Mouse (Mus musculus): ENCODE data around the gene Nat8f4. TPM values are rescaled to one million over a fixed set of nuclear protein-coding genes. Genes with fewer than 3 reads are reported as not detected.

Nat8f4 gene
- polyA plus RNA-seq, 2 experiments = 1.7 to 1.9 TPM

DNA sequence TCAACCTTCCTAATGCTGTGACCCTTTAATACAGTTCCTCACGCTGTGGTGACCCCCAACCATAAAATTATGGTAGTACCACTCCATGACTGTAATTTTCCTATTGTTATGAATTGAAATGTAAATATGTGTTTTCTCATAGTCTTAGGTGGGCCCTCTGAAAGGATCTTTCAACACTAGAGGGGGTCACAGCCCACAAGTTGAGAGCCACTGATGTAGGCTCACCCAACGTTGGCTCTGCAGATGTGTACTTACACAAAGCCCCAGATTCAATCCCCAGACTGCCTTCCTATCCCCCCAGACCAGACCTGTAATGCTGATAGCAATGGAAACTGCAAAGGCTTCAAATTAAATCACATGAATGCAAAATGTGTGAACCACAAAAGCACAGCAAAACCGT, 31.0 kb upstream of the Nat8f4 start:
- TF ChIP-seq POLR2A (IDR thresholded peaks at IDR 0.05; ENCODE audit: borderline replicate concordance, extremely low read depth, insufficient read depth, insufficient read length) = no peak
- Histone ChIP-seq H3K4me2 (replicated peaks; ENCODE audit: low read depth, low read length, severe bottlenecking) (no peak overlapping the region), H3K9ac (ENCODE audit: low read depth, low read length, severe bottlenecking) (no peak overlapping the region), H3K27me3 (ENCODE audit: control insufficient read depth, insufficient read depth, low read length) (no peaks in the 10 kb centered on the region), H3K4me1 (ENCODE audit: control insufficient read depth, insufficient read depth, low read length) (no peaks in the 10 kb centered on the region), H3K4me3 (replicated peaks; ENCODE audit: low read length) (no peak overlapping the region), H3K27ac (replicated peaks; ENCODE audit: low read depth, low read length) (no peak overlapping the region), H3K36me3 (ENCODE audit: control insufficient read depth, insufficient read depth, low read length) (peaks cover 3% of the 10 kb centered on the region; the same call in 1 of the 2 replicates), H3K9me3 (ENCODE audit: control insufficient read depth, low read length) (no peaks in the 10 kb centered on the region)
- DNase-seq (ENCODE audit: low spot score) = no peak
- no peak for ATAC-seq (ENCODE audit: low FRiP score, low read depth)
- WGBS = 61% methylated on average over 3 of the region's 3 CpGs

DNA sequence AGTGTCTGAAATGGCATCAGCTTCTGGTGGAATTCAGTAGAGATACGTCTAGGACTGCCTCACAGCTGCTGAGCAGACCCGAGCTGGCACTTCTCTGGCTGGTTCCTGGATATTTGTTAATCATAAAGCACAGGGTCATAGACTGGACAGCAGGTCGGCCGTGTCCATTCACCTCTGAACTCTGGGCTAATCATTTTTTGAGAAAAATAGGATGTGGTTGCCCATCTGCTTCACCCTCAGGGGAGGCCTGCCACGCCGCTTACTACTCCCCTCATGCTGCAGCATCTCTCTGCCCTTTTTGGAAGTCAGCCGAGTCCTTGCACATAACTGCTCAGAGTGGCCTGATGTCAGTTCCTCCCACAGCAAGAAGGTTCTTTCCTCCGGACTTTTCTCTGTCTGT, 29.4 kb upstream of the Nat8f4 start:
- 83% methylated on average over 8 of the region's 8 CpGs for WGBS
- Histone ChIP-seq H3K27me3 (ENCODE audit: control insufficient read depth, insufficient read depth, low read length) (no peaks in the 10 kb centered on the region), H3K9me3 (ENCODE audit: control insufficient read depth, low read length) (no peaks in the 10 kb centered on the region), H3K36me3 (ENCODE audit: control insufficient read depth, insufficient read depth, low read length) (peaks cover 12% of the 10 kb centered on the region), H3K4me1 (ENCODE audit: control insufficient read depth, insufficient read depth, low read length) (no peaks in the 10 kb centered on the region), H3K4me2 (replicated peaks; ENCODE audit: low read depth, low read length, severe bottlenecking) (no peak overlapping the region), H3K9ac (ENCODE audit: low read depth, low read length, severe bottlenecking) (no peak overlapping the region), H3K27ac (replicated peaks; ENCODE audit: low read depth, low read length) (no peak overlapping the region), H3K4me3 (replicated peaks; ENCODE audit: low read length) (no peak overlapping the region)
- no peak for TF ChIP-seq POLR2A (IDR thresholded peaks at IDR 0.05; ENCODE audit: borderline replicate concordance, extremely low read depth, insufficient read depth, insufficient read length)
- DNase-seq (ENCODE audit: low spot score) = no peak
- no peak for ATAC-seq (ENCODE audit: low FRiP score, low read depth)

DNA sequence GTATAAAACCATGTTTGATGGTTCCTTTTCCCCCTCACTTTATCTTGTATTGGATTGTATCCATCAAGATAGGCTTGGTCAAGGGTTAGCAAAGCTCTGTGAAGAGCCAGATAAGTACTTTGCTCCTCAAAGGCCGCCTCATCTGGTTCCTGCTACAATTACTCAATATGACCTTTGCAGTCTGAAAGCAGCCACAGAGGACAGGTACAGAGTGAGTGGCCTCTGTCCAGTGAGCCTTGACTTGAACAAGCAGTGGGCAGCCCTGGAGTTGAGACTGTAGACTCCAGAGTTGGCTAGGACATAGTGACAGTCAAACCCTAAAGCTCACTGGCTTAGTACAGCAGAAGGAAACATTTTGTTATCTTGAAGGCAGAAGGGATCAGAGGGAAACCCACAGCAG, 24.6 kb upstream of the Nat8f4 start:
- Histone ChIP-seq H3K27ac (replicated peaks; ENCODE audit: low read depth, low read length) (no peak overlapping the region), H3K4me3 (replicated peaks; ENCODE audit: low read length) (no peak overlapping the region), H3K9ac (ENCODE audit: low read depth, low read length, severe bottlenecking) (no peak overlapping the region), H3K27me3 (ENCODE audit: control insufficient read depth, insufficient read depth, low read length) (no peaks in the 10 kb centered on the region), H3K4me1 (ENCODE audit: control insufficient read depth, insufficient read depth, low read length) (no peaks in the 10 kb centered on the region), H3K9me3 (ENCODE audit: control insufficient read depth, low read length) (no peaks in the 10 kb centered on the region), H3K36me3 (ENCODE audit: control insufficient read depth, insufficient read depth, low read length) (peaks cover 54% of the 10 kb centered on the region), H3K4me2 (replicated peaks; ENCODE audit: low read depth, low read length, severe bottlenecking) (no peak overlapping the region)
- DNase-seq (ENCODE audit: low spot score) (no peak), ATAC-seq (ENCODE audit: low FRiP score, low read depth) (no peak)
- WGBS = 80% methylated on average over 1 of the region's 1 CpGs
- TF ChIP-seq POLR2A (IDR thresholded peaks at IDR 0.05; ENCODE audit: borderline replicate concordance, extremely low read depth, insufficient read depth, insufficient read length) = no peak

DNA sequence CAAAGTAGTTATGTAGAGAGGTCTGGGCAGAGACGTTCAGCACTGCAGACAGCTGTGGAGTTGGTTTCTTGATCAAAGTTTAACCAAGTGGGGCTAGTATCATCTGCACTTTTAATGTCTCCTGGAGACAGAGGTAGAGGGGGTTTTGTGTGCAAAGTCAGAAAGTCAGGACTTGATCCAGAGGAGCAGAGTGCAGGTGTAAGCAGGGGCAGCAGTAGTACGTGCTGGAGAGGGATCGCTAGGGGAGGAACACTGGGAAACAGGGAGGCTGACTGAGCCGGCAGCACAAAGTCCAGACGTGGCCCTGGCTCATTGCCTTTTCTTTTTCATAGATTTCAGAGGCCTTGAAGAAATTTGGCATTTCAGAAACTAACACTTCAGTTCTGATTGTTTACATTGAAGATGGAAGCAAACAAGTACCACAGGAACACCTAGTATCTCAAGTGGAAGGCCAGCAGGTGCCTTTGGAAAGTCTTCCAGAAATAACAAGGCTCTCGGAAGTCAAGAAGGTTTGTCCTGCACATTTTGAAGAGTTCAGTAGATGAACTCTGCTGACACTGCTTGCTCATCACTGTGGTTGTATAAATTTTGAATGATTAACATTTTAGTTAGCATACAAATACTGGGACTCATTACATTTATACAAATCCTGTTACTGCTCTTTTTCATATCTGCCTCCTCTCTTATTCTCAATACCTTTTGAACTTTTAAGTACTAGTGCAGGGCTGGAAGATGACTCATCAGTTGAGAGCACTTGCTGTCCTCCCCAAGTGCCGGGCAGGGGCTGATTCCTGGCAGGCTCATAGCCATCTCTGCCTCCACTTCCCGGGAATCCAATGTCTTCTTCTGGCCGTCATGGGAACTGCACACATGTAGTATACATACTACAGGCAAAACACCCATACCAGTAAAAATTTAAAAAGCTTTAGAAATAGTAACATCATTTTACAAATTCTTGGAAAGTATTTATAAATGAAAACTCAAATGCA, 23.1 kb upstream of the Nat8f4 start:
- ATAC-seq (ENCODE audit: low FRiP score, low read depth) = no peak
- no peak for DNase-seq (ENCODE audit: low spot score)
- TF ChIP-seq POLR2A (IDR thresholded peaks at IDR 0.05; ENCODE audit: borderline replicate concordance, extremely low read depth, insufficient read depth, insufficient read length) = no peak
- Histone ChIP-seq H3K27ac (replicated peaks; ENCODE audit: low read depth, low read length) (no peak overlapping the region), H3K4me2 (replicated peaks; ENCODE audit: low read depth, low read length, severe bottlenecking) (no peak overlapping the region), H3K36me3 (ENCODE audit: control insufficient read depth, insufficient read depth, low read length) (peaks cover 68% of the 10 kb centered on the region), H3K9ac (ENCODE audit: low read depth, low read length, severe bottlenecking) (no peak overlapping the region), H3K4me1 (ENCODE audit: control insufficient read depth, insufficient read depth, low read length) (no peaks in the 10 kb centered on the region), H3K9me3 (ENCODE audit: control insufficient read depth, low read length) (no peaks in the 10 kb centered on the region), H3K27me3 (ENCODE audit: control insufficient read depth, insufficient read depth, low read length) (no peaks in the 10 kb centered on the region), H3K4me3 (replicated peaks; ENCODE audit: low read length) (no peak overlapping the region)
- 88% methylated on average over 9 of the region's 9 CpGs for WGBS

DNA sequence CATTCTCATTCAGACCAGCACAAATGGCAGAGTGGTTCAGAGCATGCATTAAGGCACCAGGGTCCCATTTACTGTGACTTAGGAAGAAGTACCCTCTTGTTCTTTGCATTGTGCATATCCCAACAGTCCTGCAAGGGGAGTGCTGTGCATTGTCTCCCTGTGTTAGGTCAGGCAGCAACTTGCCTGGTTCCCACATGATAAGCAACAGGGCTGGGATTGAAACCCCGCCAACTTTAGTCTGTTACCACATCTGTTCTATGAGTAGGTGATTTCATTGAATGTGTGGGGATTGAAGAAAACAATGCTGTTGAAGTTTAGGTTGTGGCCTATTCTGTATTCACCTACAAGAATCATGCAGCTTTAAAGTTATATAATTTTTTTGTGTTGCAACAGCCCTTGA, 22.0 kb upstream of the Nat8f4 start:
- no peaks in the 10 kb centered on the region for H3K27me3 ChIP-seq (ENCODE audit: control insufficient read depth, insufficient read depth, low read length)
- no peak for ATAC-seq (ENCODE audit: low FRiP score, low read depth)

More for the DNA sequence above, 22.0 kb upstream of the Nat8f4 start:
- WGBS = 86% methylated on average over 1 of the region's 1 CpGs
- no peak overlapping the region for H3K9ac ChIP-seq (ENCODE audit: low read depth, low read length, severe bottlenecking)
- H3K4me2 ChIP-seq (replicated peaks; ENCODE audit: low read depth, low read length, severe bottlenecking) = no peak overlapping the region
- no peak for TF ChIP-seq POLR2A (IDR thresholded peaks at IDR 0.05; ENCODE audit: borderline replicate concordance, extremely low read depth, insufficient read depth, insufficient read length)
- no peaks in the 10 kb centered on the region for H3K9me3 ChIP-seq (ENCODE audit: control insufficient read depth, low read length)
- peaks cover 76% of the 10 kb centered on the region for H3K36me3 ChIP-seq (ENCODE audit: control insufficient read depth, insufficient read depth, low read length)
- no peak overlapping the region for H3K27ac ChIP-seq (replicated peaks; ENCODE audit: low read depth, low read length)
- no peak overlapping the region for H3K4me3 ChIP-seq (replicated peaks; ENCODE audit: low read length)
- no peak for DNase-seq (ENCODE audit: low spot score)
- no peaks in the 10 kb centered on the region for H3K4me1 ChIP-seq (ENCODE audit: control insufficient read depth, insufficient read depth, low read length)
